Mouse (Mus musculus): ENCODE measurements around the gene Ube2s.

DNA sequence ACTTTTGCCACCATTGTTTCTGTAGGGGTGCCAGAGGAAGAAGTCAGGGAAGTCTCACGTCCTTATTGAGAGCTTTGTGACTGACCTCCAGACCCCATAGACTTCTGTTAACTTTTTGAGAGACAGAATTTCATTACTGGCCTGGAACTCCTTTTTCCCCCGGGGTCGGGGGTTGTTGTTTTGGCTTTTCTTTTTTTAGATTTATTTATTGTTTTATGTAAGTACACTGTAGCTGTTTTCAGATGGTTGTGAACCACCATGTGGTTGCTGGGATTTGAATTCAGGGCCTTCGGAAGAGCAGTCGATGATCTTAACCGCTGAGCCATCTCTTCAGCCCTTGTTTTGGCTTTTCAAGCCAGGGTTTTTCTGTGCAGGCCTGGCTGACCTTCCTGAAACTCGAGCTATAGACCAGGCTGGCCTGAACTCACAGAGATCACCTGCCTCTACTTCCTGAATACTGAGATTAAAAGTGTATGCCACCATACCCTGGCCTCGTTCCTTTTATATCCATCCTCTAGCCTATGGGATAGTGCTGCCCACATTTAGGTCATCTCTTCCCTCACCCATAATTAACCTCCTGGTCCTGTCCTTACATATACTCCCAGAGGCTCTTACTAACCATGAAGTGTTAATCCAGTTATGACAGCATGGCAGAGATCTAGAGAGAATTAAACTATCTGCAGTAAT is 858 bp upstream of the Ube2s start:
- TF ChIP-seq EP300 (IDR thresholded peaks at IDR 0.05; ENCODE audit: insufficient read depth, low read depth, low read length) (no peak), POLR2A (IDR thresholded peaks at IDR 0.05; ENCODE audit: insufficient read depth, low read length) (no peak), CTCF (IDR thresholded peaks at IDR 0.05; ENCODE audit: low read depth, low read length) (no peak)
